Mouse (Mus musculus) brain, embryonic 14.5 days (tissue): ENCODE results near the gene Cdca7.

Experiments used
- CTCF ChIP-seq: fragments of 200-500 bp; IDR thresholded peaks from 2 replicates; pipeline ENCODE4 v1.5.1; 2012; ENCODE audit warnings: inconsistent platforms, mild to moderate bottlenecking, moderate library complexity, borderline replicate concordance; ENCODE audit not compliant: insufficient read depth, insufficient read length; ENCODE audit errors: extremely low read depth
- POLR2A ChIP-seq: fragments of 200-500 bp; IDR thresholded peaks from 2 replicates; pipeline ENCODE4 v1.6.1; 2012; ENCODE audit warnings: mild to moderate bottlenecking, inconsistent platforms, borderline replicate concordance; ENCODE audit not compliant: poor library complexity, insufficient read depth, insufficient read length, severe bottlenecking; ENCODE audit errors: extremely low read depth

DNA sequence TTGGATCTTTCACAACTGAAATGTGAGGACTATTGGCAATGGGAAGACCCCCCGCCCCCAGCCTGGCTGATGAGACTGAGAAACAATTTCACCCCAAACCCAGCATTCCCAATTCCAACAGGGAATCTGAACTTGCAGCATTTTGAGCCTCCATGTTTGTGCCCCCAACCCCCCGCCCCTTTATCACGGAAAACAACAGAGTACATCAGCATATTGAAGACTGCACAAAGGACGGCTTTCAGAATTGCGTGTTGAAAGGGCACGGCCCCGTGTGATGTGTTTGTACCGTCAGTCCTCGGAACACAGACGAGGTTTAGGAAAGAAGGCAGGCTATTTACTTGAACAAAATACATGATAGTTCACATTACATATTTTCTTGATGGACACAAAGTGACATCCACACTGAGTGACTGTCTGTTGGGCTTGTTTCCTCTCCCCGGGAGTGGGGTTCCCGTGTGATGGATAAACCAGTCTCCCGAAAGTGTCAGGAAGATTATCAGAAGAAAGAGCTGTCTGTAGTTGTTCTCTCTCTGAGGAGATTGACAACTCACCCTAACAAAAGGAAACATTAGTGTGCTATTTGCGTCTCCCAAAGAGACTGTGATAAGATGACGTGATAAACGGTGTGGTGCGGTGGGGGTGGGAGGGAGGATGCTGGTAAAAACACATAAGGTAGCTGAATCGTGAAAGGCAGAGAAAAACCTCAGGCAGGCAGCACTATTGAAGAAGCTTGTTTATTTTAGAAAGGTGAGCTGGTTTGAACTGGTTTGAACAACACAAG, 32.1 kb downstream of the Cdca7 start:
- TF ChIP-seq POLR2A (no peak), CTCF (no peak)
